ENCODE assay signal across 1 mouse cellular context in the genomic region with DNA sequence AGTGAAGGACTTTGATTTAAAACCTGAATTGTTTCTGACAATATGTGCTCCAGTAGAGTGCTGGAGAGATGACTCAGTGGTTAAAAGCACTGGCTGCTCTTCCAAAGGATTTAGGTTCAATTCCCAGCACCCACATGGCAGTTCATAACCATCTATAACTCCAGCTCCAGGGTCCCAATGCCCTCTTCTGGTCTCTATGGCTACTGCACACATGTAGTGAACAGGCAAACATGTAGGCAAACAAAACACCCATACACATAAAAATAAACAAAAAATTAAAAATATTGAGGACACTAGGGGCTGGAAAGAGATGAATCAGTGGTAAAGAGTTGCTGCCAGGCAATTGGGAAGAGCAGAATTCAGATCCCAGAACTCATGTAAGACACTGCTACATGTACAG.
TF ChIP-seq lines count a peak whose summit lies in the region.

No protein-coding gene starts in this region.

TF ChIP-seq in MEL, 35 proteins besides CTCF, POLR2A, EP300 and RAD21 (continued from another document):
- TF ChIP-seq TCF12 (IDR thresholded peaks at IDR 0.05; ENCODE audit: low read depth, low read length) (no peak), MAX (IDR thresholded peaks at IDR 0.05; ENCODE audit: low read length) (no peak), ETS1 (IDR thresholded peaks at IDR 0.05; ENCODE audit: low read depth, low read length) (no peak), SIN3A (IDR thresholded peaks at IDR 0.05; ENCODE audit: low read length) (no peak), UBTF (IDR thresholded peaks at IDR 0.05; ENCODE audit: borderline replicate concordance, insufficient read depth, low read depth, low read length) (no peak), ZNF384 (IDR thresholded peaks at IDR 0.05; ENCODE audit: low read depth, low read length) (no peak)
